Mouse (Mus musculus): Measurements from ENCODE around the gene Lrrfip1. TPM values are rescaled to one million over a fixed set of nuclear protein-coding genes. Genes with fewer than 3 reads are reported as not detected.

The Lrrfip1 gene
- polyA plus RNA-seq, 1 experiment from 2014 or later, result 26.2 TPM

DNA sequence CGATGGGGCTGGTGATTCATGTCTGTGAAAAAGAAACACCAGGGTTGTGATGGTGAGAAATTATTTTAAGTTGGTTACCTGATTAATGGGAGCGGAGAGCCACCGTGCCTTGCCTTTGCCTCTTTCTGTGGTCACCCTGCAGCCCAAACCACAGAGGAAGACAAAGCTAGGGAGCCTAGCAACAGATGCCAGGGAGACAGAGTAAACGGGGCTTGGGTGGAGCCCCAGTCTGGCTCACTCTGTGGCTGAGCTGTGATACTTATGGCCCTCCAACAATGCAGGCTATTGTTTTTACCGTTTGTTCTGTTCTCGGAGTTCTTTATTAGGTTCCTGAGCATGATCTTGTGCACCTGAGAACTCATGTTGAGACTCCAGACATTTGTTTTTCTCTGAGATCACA lies 50.8 kb downstream of the Lrrfip1 start:
- Histone ChIP-seq H3K27ac (replicated peaks; ENCODE audit: low read depth, low read length) (no peak overlapping the region), H3K36me3 (ENCODE audit: control insufficient read depth, insufficient read depth, low read length) (no peaks in the 10 kb centered on the region), H3K4me1 (ENCODE audit: control insufficient read depth, insufficient read depth, low read length) (peaks cover 11% of the 10 kb centered on the region), H3K4me3 (ENCODE audit: low read depth, low read length) (no peak overlapping the region), H3K9me3 (ENCODE audit: control insufficient read depth, low read length) (no peaks in the 10 kb centered on the region), H3K27me3 (ENCODE audit: control insufficient read depth, insufficient read depth, low read length) (no peaks in the 10 kb centered on the region), H3K4me2 (ENCODE audit: low read depth, severe bottlenecking) (no peak overlapping the region), H3K9ac (ENCODE audit: low read length) (no peak overlapping the region)
- DNase-seq (ENCODE audit: low spot score) (no peak), ATAC-seq (ENCODE audit: insufficient number of reproducible peaks, low FRiP score, low TSS enrichment, low read depth) (no peak)
- 83% methylated on average over 6 of the region's 6 CpGs for WGBS

DNA sequence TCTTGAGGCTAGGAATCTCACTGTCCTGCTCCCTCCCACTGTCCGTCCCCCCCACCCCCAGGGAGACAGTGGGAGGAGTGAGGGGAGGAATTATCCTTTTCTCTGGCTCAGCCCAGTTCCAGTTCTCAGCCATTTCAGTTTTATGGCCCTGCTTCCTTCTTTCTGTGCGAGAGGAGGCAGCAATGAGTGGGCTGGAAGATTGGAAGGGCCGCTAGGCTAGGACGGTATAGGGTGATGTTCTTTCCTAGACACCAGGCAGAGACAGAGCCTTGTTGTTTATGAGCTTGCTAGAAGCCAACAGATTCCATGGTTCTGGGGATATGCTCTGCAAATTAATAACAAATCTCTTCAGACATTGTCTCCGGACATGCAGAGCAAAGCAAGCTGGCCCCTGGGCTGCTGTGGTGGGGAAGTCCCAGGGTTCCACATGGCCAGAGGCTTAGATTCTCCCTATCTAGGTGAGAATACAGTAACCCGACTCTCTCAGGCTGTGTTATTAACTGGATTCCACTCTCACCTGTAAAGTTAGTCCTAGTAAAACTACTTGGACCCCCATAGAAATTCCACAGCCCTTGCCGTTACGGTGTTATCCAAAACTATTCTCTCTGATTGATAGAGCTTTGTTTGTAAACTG lies 53.0 kb downstream of the Lrrfip1 start:
- H3K27me3 ChIP-seq (ENCODE audit: control insufficient read depth, insufficient read depth, low read length), result no peaks in the 10 kb centered on the region
- peaks cover 26% of the 10 kb centered on the region for H3K4me1 ChIP-seq (ENCODE audit: control insufficient read depth, insufficient read depth, low read length)
- H3K36me3 ChIP-seq (ENCODE audit: control insufficient read depth, insufficient read depth, low read length), result no peaks in the 10 kb centered on the region
- ATAC-seq (ENCODE audit: insufficient number of reproducible peaks, low FRiP score, low TSS enrichment, low read depth) (no peak), DNase-seq (ENCODE audit: low spot score) (no peak)
- H3K4me2 ChIP-seq (ENCODE audit: low read depth, severe bottlenecking), result no peak overlapping the region
- 52% methylated on average over 8 of the region's 8 CpGs for WGBS
- H3K27ac ChIP-seq (replicated peaks; ENCODE audit: low read depth, low read length), result no peak overlapping the region
- no peaks in the 10 kb centered on the region for H3K9me3 ChIP-seq (ENCODE audit: control insufficient read depth, low read length)
- H3K9ac ChIP-seq (ENCODE audit: low read length), result no peak overlapping the region
- H3K4me3 ChIP-seq (ENCODE audit: low read depth, low read length), result no peak overlapping the region

DNA sequence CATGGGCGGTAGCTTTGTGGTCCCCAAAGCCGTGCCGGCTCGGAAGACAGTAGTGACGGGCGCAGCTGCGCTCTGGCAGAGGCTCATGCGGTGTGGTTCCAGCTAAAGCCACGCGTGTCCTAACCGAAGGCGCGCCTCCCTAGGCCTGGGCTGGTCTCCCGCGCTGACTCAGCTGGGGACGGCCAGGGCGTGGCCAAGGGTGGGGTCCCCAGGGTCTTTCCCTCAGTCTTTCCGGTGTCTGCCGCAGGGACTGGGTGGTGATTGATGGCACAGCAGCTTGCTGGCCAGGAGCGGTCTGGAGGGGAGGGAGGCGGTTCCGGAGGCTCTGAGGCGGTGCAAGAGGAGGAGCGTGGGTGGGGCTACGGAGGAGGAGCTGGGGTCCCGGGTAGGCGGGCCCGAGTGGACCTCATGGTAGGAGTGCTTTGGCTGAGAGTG lies 54.2 kb downstream of the Lrrfip1 start:
- H3K4me1 ChIP-seq (ENCODE audit: control insufficient read depth, insufficient read depth, low read length), result peaks cover 26% of the 10 kb centered on the region
- peak; percentile 91 for DNase-seq (ENCODE audit: low spot score)
- H3K27me3 ChIP-seq (ENCODE audit: control insufficient read depth, insufficient read depth, low read length), result no peaks in the 10 kb centered on the region
- WGBS, result under 1% methylated on average over 28 of the region's 28 CpGs
- no peak overlapping the region for H3K27ac ChIP-seq (replicated peaks; ENCODE audit: low read depth, low read length)
- peak overlapping the region; percentile 41 for H3K4me3 ChIP-seq (ENCODE audit: low read depth, low read length)
- peak overlapping the region; percentile 96 for H3K4me2 ChIP-seq (ENCODE audit: low read depth, severe bottlenecking)
- peak overlapping the region; percentile 48 for H3K9ac ChIP-seq (ENCODE audit: low read length)
- H3K36me3 ChIP-seq (ENCODE audit: control insufficient read depth, insufficient read depth, low read length), result no peaks in the 10 kb centered on the region
- no peaks in the 10 kb centered on the region for H3K9me3 ChIP-seq (ENCODE audit: control insufficient read depth, low read length)
- peak; percentile 90 for ATAC-seq (ENCODE audit: insufficient number of reproducible peaks, low FRiP score, low TSS enrichment, low read depth)

DNA sequence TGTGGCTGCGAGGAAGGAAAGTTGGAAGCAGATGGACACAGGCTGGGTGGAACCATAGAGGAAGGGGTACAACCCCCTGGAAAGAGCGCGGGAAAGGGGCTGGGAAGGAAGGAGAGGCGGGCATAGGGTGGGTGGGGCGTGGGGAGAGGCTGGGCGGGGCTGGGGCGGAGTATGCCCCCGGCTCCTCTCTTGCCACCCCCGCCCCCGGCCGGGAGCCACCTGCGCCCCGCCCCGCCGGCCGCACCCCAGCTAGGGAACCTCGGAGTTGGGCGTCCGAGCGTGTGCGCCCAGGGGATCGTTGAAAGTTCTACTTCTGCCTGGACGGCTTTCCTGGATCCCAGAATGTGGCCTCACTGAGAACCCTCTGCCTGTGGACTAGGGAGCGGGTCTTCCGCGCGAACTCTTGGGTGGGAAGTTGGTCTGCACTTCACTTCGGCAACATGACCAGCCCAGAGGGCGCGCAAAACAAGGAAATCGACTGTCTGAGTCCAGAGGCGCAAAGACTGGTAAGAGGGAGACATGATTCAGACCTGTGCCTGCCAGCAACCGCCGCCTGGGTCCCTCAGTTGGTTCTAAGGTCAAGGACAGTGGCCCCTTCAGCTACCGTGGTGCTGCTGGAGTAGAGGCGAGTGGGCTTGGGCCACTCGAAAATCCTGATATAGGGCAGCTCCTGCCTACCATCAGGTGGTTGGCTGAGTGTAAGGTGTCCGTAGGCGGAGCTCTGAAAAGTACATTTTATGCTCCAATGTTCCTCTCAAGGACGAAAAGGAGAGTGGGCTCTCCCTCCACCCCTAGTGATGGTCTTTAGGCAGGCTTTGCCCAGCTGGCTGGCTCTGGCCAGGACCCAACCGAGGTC lies 54.9 kb downstream of the Lrrfip1 start:
- Histone ChIP-seq H3K4me1 (ENCODE audit: control insufficient read depth, insufficient read depth, low read length) (peaks cover 26% of the 10 kb centered on the region), H3K27ac (replicated peaks; ENCODE audit: low read depth, low read length) (no peak overlapping the region), H3K4me3 (ENCODE audit: low read depth, low read length) (peak overlapping the region; percentile 41), H3K9ac (ENCODE audit: low read length) (peak overlapping the region; percentile 48), H3K36me3 (ENCODE audit: control insufficient read depth, insufficient read depth, low read length) (no peaks in the 10 kb centered on the region), H3K27me3 (ENCODE audit: control insufficient read depth, insufficient read depth, low read length) (no peaks in the 10 kb centered on the region), H3K4me2 (ENCODE audit: low read depth, severe bottlenecking) (peak overlapping the region; percentile 96), H3K9me3 (ENCODE audit: control insufficient read depth, low read length) (no peaks in the 10 kb centered on the region)
- ATAC-seq (ENCODE audit: insufficient number of reproducible peaks, low FRiP score, low TSS enrichment, low read depth), result peak; percentile 75
- 2% methylated on average over 40 of the region's 41 CpGs for WGBS
- no peak for DNase-seq (ENCODE audit: low spot score)

DNA sequence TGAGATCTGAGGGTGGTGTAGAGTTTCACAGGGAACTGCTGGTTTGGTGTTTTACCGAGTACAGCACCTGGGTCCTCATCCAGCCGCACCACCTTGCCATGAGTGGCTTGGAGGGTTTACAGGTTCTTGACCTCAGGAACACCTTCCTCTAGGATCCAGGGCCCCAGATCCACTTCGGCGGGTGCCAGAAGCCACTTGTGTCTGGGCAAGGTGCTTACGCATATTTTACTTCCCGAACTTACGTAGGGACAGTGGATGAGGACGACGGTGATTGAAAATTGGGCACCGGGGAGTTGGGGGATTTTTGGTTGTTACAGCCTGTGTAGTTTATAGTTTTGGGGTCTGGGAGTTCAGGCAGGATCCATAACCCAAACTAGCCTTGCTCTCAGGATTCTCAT lies 55.5 kb downstream of the Lrrfip1 start:
- ATAC-seq (ENCODE audit: insufficient number of reproducible peaks, low FRiP score, low TSS enrichment, low read depth) (no peak), DNase-seq (ENCODE audit: low spot score) (no peak)
- H3K4me1 ChIP-seq (ENCODE audit: control insufficient read depth, insufficient read depth, low read length), result peaks cover 26% of the 10 kb centered on the region
- H3K9ac ChIP-seq (ENCODE audit: low read length), result no peak overlapping the region; the same call in 1 of the 2 replicates
- no peaks in the 10 kb centered on the region for H3K36me3 ChIP-seq (ENCODE audit: control insufficient read depth, insufficient read depth, low read length)
- peak overlapping the region; percentile 41 for H3K4me3 ChIP-seq (ENCODE audit: low read depth, low read length)
- no peaks in the 10 kb centered on the region for H3K9me3 ChIP-seq (ENCODE audit: control insufficient read depth, low read length)
- no peaks in the 10 kb centered on the region for H3K27me3 ChIP-seq (ENCODE audit: control insufficient read depth, insufficient read depth, low read length)
- 41% methylated on average over 10 of the region's 10 CpGs for WGBS
- H3K27ac ChIP-seq (replicated peaks; ENCODE audit: low read depth, low read length), result no peak overlapping the region
- peak overlapping the region; percentile 96 for H3K4me2 ChIP-seq (ENCODE audit: low read depth, severe bottlenecking)

DNA sequence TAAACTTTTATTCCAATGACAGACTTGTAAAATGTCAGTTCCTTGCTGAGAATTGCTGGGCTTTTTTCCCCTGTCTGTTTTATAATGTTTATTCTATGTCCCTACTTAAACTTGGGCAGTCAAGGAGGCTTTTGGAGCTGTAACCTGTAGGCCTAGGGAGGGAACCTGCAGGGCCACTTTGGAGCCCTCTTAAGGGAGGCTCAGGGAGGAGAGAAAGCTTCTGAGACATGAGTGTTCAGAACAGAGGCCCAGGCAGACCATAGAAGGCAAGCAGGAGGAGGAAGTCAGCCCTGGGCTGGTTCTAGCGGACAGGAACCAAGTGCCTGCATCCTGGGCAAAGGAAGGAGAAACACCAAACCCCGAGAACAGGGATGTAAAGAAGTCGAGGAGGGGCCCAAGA lies 56.3 kb downstream of the Lrrfip1 start:
- WGBS, result 89% methylated on average over 3 of the region's 3 CpGs
- Histone ChIP-seq H3K4me1 (ENCODE audit: control insufficient read depth, insufficient read depth, low read length) (peaks cover 26% of the 10 kb centered on the region), H3K4me2 (ENCODE audit: low read depth, severe bottlenecking) (no peak overlapping the region), H3K27me3 (ENCODE audit: control insufficient read depth, insufficient read depth, low read length) (no peaks in the 10 kb centered on the region), H3K36me3 (ENCODE audit: control insufficient read depth, insufficient read depth, low read length) (no peaks in the 10 kb centered on the region), H3K9ac (ENCODE audit: low read length) (no peak overlapping the region), H3K27ac (replicated peaks; ENCODE audit: low read depth, low read length) (no peak overlapping the region), H3K9me3 (ENCODE audit: control insufficient read depth, low read length) (no peaks in the 10 kb centered on the region), H3K4me3 (ENCODE audit: low read depth, low read length) (no peak overlapping the region)
- DNase-seq (ENCODE audit: low spot score) (no peak), ATAC-seq (ENCODE audit: insufficient number of reproducible peaks, low FRiP score, low TSS enrichment, low read depth) (no peak)

DNA sequence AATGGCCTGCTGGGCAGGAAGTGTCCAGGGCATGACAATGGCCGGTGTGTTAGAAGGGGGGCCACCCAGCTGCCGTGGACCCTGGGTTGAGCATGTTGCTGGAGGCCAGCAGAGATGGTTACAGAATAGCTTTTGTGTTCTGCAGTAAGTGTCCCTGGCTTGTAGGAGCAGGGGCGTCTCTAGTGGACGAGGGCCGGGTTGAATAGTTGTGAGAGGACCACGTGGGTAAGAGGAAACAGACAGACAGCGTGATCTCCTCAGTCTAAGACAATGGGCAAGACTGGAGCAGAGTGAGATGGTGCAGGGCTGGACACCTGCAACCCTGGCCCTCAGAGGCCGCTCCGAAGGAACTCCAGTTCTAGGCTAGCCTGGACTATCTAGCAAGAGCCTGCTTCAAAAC lies 57.2 kb downstream of the Lrrfip1 start:
- Histone ChIP-seq H3K4me2 (ENCODE audit: low read depth, severe bottlenecking) (no peak overlapping the region), H3K27me3 (ENCODE audit: control insufficient read depth, insufficient read depth, low read length) (no peaks in the 10 kb centered on the region), H3K4me3 (ENCODE audit: low read depth, low read length) (no peak overlapping the region), H3K4me1 (ENCODE audit: control insufficient read depth, insufficient read depth, low read length) (peaks cover 26% of the 10 kb centered on the region), H3K9ac (ENCODE audit: low read length) (no peak overlapping the region), H3K9me3 (ENCODE audit: control insufficient read depth, low read length) (no peaks in the 10 kb centered on the region), H3K27ac (replicated peaks; ENCODE audit: low read depth, low read length) (no peak overlapping the region), H3K36me3 (ENCODE audit: control insufficient read depth, insufficient read depth, low read length) (no peaks in the 10 kb centered on the region)
- WGBS, result 73% methylated on average over 9 of the region's 9 CpGs
- DNase-seq (ENCODE audit: low spot score) (no peak), ATAC-seq (ENCODE audit: insufficient number of reproducible peaks, low FRiP score, low TSS enrichment, low read depth) (no peak)

DNA sequence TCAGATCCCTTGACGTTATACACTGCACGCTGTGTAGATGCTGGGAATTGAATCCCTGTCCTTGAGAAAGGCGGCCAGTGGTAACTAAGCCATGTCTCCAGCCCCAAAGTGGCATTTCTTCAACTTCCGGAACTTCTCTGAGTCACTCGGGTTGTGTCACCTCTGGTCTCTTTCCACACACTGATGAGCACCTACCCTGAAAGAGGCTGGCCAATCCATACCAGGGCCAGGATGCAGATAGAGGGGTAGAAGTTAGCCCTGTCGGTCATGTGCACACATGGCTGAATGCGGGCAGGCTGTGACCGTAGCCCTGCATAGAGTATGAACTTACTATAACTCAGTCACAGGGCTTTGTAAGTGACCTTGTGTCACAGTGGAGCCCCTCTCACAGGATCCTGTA lies 57.9 kb downstream of the Lrrfip1 start:
- ATAC-seq (ENCODE audit: insufficient number of reproducible peaks, low FRiP score, low TSS enrichment, low read depth), result no peak
- 87% methylated on average over 8 of the region's 8 CpGs for WGBS
- Histone ChIP-seq H3K27ac (replicated peaks; ENCODE audit: low read depth, low read length) (no peak overlapping the region), H3K4me2 (ENCODE audit: low read depth, severe bottlenecking) (no peak overlapping the region), H3K9ac (ENCODE audit: low read length) (no peak overlapping the region), H3K36me3 (ENCODE audit: control insufficient read depth, insufficient read depth, low read length) (no peaks in the 10 kb centered on the region), H3K27me3 (ENCODE audit: control insufficient read depth, insufficient read depth, low read length) (no peaks in the 10 kb centered on the region), H3K9me3 (ENCODE audit: control insufficient read depth, low read length) (no peaks in the 10 kb centered on the region), H3K4me3 (ENCODE audit: low read depth, low read length) (no peak overlapping the region), H3K4me1 (ENCODE audit: control insufficient read depth, insufficient read depth, low read length) (peaks cover 26% of the 10 kb centered on the region)
- DNase-seq (ENCODE audit: low spot score), result no peak
